Mouse (Mus musculus): ENCODE data around the gene Rassf7.

Gene Rassf7

GRCm38 (mm10) chr7:141215101-141215879 is at the start of gene Rassf7:
Gene Rassf7 (plus strand): TSS chr7:141215860.
- peak; percentile 99 for DNase-seq (ENCODE audit: low spot score)

- peak; percentile 32 for DNase-seq (ENCODE audit: low spot score)
These were observed 47.7 kb upstream of the Rassf7 start for GRCm38 (mm10) chr7:141167901-141168517.

GRCm38 (mm10) chr7:141168518-141168953 is 47.1 kb upstream of the Rassf7 start:
- DNase-seq (ENCODE audit: low spot score): peak; percentile 70

GRCm38 (mm10) chr7:141169300-141169699 is 46.4 kb upstream of the Rassf7 start:
- DNase-seq (ENCODE audit: low spot score): no peak

GRCm38 (mm10) chr7:141169866-141170265 is 45.8 kb upstream of the Rassf7 start:
- no peak for DNase-seq (ENCODE audit: low spot score)

GRCm38 (mm10) chr7:141172116-141173006 is 43.3 kb upstream of the Rassf7 start, which contains the start of gene Rnh1:
Gene Rnh1 (minus strand): TSS chr7:141172857.
- peak; percentile 98 for DNase-seq (ENCODE audit: low spot score)

GRCm38 (mm10) chr7:141173323-141173850 is 42.3 kb upstream of the Rassf7 start:
- no peak for DNase-seq (ENCODE audit: low spot score)

- no peak for DNase-seq (ENCODE audit: low spot score)
These were observed 40.6 kb upstream of the Rassf7 start for GRCm38 (mm10) chr7:141175068-141175467.

GRCm38 (mm10) chr7:141176173-141176572 is 39.5 kb upstream of the Rassf7 start:
- DNase-seq (ENCODE audit: low spot score): peak; percentile 95

GRCm38 (mm10) chr7:141188194-141188593 is 27.5 kb upstream of the Rassf7 start:
- no peak for DNase-seq (ENCODE audit: low spot score)

GRCm38 (mm10) chr7:141188733-141189132 is 26.9 kb upstream of the Rassf7 start:
- DNase-seq (ENCODE audit: low spot score): no peak

- no peak for DNase-seq (ENCODE audit: low spot score)
These were observed 25.4 kb upstream of the Rassf7 start for GRCm38 (mm10) chr7:141190220-141190619.

- DNase-seq (ENCODE audit: low spot score): no peak
These were observed 24.6 kb upstream of the Rassf7 start for GRCm38 (mm10) chr7:141191036-141191435.

- no peak for DNase-seq (ENCODE audit: low spot score)
These were observed 23.6 kb upstream of the Rassf7 start for GRCm38 (mm10) chr7:141191796-141192685.

GRCm38 (mm10) chr7:141192776-141193347 is 22.8 kb upstream of the Rassf7 start:
- DNase-seq (ENCODE audit: low spot score): no peak

- DNase-seq (ENCODE audit: low spot score): peak; percentile 19
These were observed 22.3 kb upstream of the Rassf7 start for GRCm38 (mm10) chr7:141193348-141193856.

- peak; percentile 99 for DNase-seq (ENCODE audit: low spot score)
These were observed 21.7 kb upstream of the Rassf7 start, which contains the start of the genes Hras and Lrrc56 for GRCm38 (mm10) chr7:141193948-141194347. Gene Hras (minus strand): TSS chr7:141194005. Gene Lrrc56 (plus strand): TSS chr7:141194157.

GRCm38 (mm10) chr7:141194409-141194808 is 21.3 kb upstream of the Rassf7 start:
- no peak for DNase-seq (ENCODE audit: low spot score)

GRCm38 (mm10) chr7:141194830-141195229 is 20.8 kb upstream of the Rassf7 start:
- peak; percentile 96 for DNase-seq (ENCODE audit: low spot score)

- no peak for DNase-seq (ENCODE audit: low spot score)
These were observed 19.9 kb upstream of the Rassf7 start for GRCm38 (mm10) chr7:141195754-141196153.
